Mouse (Mus musculus) lung, postnatal 0 days (tissue): ENCODE measurements around the gene Adi1. TPM values are rescaled to one million over a fixed set of nuclear protein-coding genes. Genes with fewer than 3 reads are reported as not detected.

Experiments
- ATAC-seq: fragments of 200-750 bp; cut with Nextera tagmentation; 2 replicates; pipeline ENCODE4 v1.8.0; 2017; ENCODE audit warnings: moderate library complexity
- DNase-seq: peaks from one replicate; pipeline ENCODE4 v3.0.0-alpha.2; 2016; ENCODE audit warnings: low spot score
- H3K27ac ChIP-seq: fragments of 300-500 bp; sonication (generic); 2 replicates; pipeline ENCODE4 v1.5.1; 2014; ENCODE audit warnings: antibody characterized with exemption, mild to moderate bottlenecking, low read length, mixed read lengths
- H3K27me3 ChIP-seq: fragments of 300-500 bp; sonication (generic); replicated peaks from 2 replicates; pipeline ENCODE4 v1.6.1; 2014; ENCODE audit warnings: low read length, mixed read lengths; ENCODE audit not compliant: insufficient read depth
- H3K36me3 ChIP-seq: fragments of 300-500 bp; sonication (generic); 2 replicates; pipeline ENCODE4 v1.6.1; 2014; ENCODE audit warnings: low read length, mixed read lengths; ENCODE audit not compliant: insufficient read depth
- H3K4me1 ChIP-seq: fragments of 300-500 bp; sonication (generic); 2 replicates; pipeline ENCODE4 v1.6.1; 2014; ENCODE audit warnings: antibody characterized with exemption, low read depth, low read length, mixed read lengths; ENCODE audit not compliant: insufficient read depth
- H3K4me2 ChIP-seq: fragments of 300-500 bp; sonication (generic); replicated peaks from 2 replicates; pipeline ENCODE4 v1.6.1; 2014; ENCODE audit warnings: low read depth, mild to moderate bottlenecking, low read length, moderate library complexity, mixed read lengths
- H3K4me3 ChIP-seq: fragments of 300-500 bp; sonication (generic); 2 replicates; pipeline ENCODE4 v1.5.1; 2014; ENCODE audit warnings: low read depth, low read length
- H3K9ac ChIP-seq: fragments of 300-500 bp; sonication (generic); replicated peaks from 2 replicates; pipeline ENCODE4 v1.6.1; 2014; ENCODE audit warnings: low read depth, mild to moderate bottlenecking
- H3K9me3 ChIP-seq: fragments of 300-500 bp; sonication (generic); 2 replicates; pipeline ENCODE4 v1.6.1; 2016; ENCODE audit warnings: low read length, mixed read lengths
- CTCF ChIP-seq: IDR thresholded peaks from 2 replicates; pipeline ENCODE4 v1.5.1; 2016; ENCODE audit warnings: antibody characterized with exemption, mild to moderate bottlenecking
- EP300 ChIP-seq: IDR thresholded peaks from 2 replicates; pipeline ENCODE4 v1.6.1; 2016; ENCODE audit warnings: antibody characterized with exemption, mild to moderate bottlenecking, control low read depth
- WGBS: fragments of 180-500 bp; shearing (Covaris S2); extraction: QIAGEN DNeasy Blood & Tissue Kit; methylation state at CpG from one replicate; pipeline ENCODE4 v1.1.7; 2014; 5-methylcytosine and 5-hydroxymethylcytosine counted together
- polyA plus RNA-seq: library from polyadenylated mRNA; unstranded; fragments of >200 nt; fragmentation: Nextera tagmentation; extraction: Ambion mirVana; gene quantifications from 2 replicates; pipeline ENCODE4 v1.2.1, GENCODE M21; 2015

Gene Adi1
- polyA plus RNA-seq, 1 experiment from 2014 or later: 54.5 TPM

- TF ChIP-seq CTCF: peak; percentile 93
- TF ChIP-seq EP300: no peak
- Histone ChIP-seq H3K9ac (no peak overlapping the region), H3K27ac (no peak overlapping the region), H3K9me3 (no peaks in the 10 kb centered on the region), H3K4me3 (no peak overlapping the region), H3K36me3 (peaks cover 5% of the 10 kb centered on the region; the same call in 1 of the 2 replicates), H3K4me1 (no peaks in the 10 kb centered on the region), H3K4me2 (no peak overlapping the region), H3K27me3 (no peaks in the 10 kb centered on the region)
- peak; percentile 57 for ATAC-seq
- WGBS: 12% methylated on average over 6 of the region's 6 CpGs
- DNase-seq: peak; percentile 68
Observed at GRCm38 (mm10) chr12:28699656-28700055, 24.6 kb downstream of the Adi1 start.

GRCm38 (mm10) chr12:28700101-28700511, 25.1 kb downstream of the Adi1 start:
- TF ChIP-seq CTCF (no peak), EP300 (no peak)
- Histone ChIP-seq H3K4me2 (no peak overlapping the region), H3K4me3 (no peak overlapping the region), H3K27me3 (no peaks in the 10 kb centered on the region), H3K27ac (no peak overlapping the region), H3K9me3 (no peaks in the 10 kb centered on the region), H3K9ac (no peak overlapping the region), H3K4me1 (no peaks in the 10 kb centered on the region), H3K36me3 (peaks cover 5% of the 10 kb centered on the region; the same call in 1 of the 2 replicates)
- no peak for DNase-seq
- 25% methylated on average over 2 of the region's 3 CpGs for WGBS
- no peak for ATAC-seq

- no peak for TF ChIP-seq CTCF
- TF ChIP-seq EP300: no peak
- Histone ChIP-seq H3K36me3 (peaks cover 5% of the 10 kb centered on the region; the same call in 1 of the 2 replicates), H3K4me3 (no peak overlapping the region), H3K4me1 (no peaks in the 10 kb centered on the region), H3K27me3 (no peaks in the 10 kb centered on the region), H3K9ac (no peak overlapping the region), H3K9me3 (no peaks in the 10 kb centered on the region), H3K27ac (no peak overlapping the region), H3K4me2 (no peak overlapping the region)
- 72% methylated on average over 19 of the region's 19 CpGs for WGBS
- DNase-seq (no peak), ATAC-seq (no peak)
Observed at GRCm38 (mm10) chr12:28700561-28701025, 25.6 kb downstream of the Adi1 start.

DNA sequence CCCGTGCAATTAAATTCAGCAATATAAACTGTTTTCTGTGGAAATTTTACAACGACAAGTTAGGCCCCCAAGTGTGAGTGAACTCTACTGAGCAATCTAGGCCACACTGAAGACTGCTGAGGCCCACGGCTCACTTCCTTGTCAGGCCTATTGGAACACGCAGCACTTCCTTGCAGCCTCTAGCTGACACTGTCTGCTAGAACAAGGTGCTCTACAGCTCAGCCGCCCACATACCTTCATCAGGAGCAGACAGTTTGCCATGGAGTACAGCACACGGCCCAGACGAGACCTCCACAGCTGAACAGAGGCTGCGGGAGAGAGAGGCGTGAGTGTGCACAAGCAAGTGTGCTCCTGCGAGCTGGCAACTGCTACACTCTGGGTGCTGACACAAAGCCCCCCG, 26.3 kb downstream of the Adi1 start:
- Histone ChIP-seq H3K9me3 (no peaks in the 10 kb centered on the region), H3K4me2 (no peak overlapping the region), H3K27me3 (no peaks in the 10 kb centered on the region), H3K4me1 (no peaks in the 10 kb centered on the region), H3K27ac (no peak overlapping the region), H3K36me3 (peaks cover 5% of the 10 kb centered on the region; the same call in 1 of the 2 replicates), H3K4me3 (no peak overlapping the region), H3K9ac (no peak overlapping the region)
- DNase-seq (no peak), ATAC-seq (no peak)
- TF ChIP-seq CTCF (no peak), EP300 (no peak)
- WGBS: 82% methylated on average over 11 of the region's 11 CpGs

DNA sequence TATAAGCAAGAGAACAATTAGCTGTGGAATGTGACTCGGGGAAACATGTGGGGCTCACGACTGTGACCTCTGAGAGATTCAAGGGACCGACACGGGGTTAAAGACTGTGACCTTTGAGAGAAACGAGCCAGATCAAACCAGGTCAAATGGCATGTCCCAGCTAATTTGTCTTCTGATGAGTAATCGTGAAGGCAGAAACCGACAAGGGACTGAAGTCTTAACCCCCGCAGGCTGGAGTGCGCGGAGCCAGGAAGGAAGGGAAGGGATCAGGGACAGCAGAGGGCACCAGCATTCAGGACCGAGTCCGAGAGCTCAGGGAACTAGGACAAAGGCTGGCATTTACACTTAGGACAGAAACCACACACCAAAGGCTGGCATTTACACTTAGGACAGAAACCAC, 29.4 kb downstream of the Adi1 start:
- ATAC-seq (no peak), DNase-seq (no peak)
- H3K27me3 ChIP-seq: no peaks in the 10 kb centered on the region
- TF ChIP-seq CTCF: peak; percentile 33
- TF ChIP-seq EP300: no peak
- no peaks in the 10 kb centered on the region for H3K9me3 ChIP-seq
- WGBS: 20% methylated on average over 12 of the region's 12 CpGs
- H3K4me2 ChIP-seq: no peak overlapping the region
- peaks cover 5% of the 10 kb centered on the region; the same call in 1 of the 2 replicates for H3K36me3 ChIP-seq
- no peak overlapping the region for H3K27ac ChIP-seq
- H3K4me3 ChIP-seq: no peak overlapping the region
- H3K9ac ChIP-seq: no peak overlapping the region
- no peaks in the 10 kb centered on the region for H3K4me1 ChIP-seq

- no peak overlapping the region for H3K4me3 ChIP-seq
- DNase-seq: no peak
- ATAC-seq: no peak
- H3K4me2 ChIP-seq: no peak overlapping the region
- no peaks in the 10 kb centered on the region for H3K27me3 ChIP-seq
- H3K36me3 ChIP-seq: peaks cover 8% of the 10 kb centered on the region
- no peak overlapping the region for H3K27ac ChIP-seq
- WGBS: 84% methylated on average over 6 of the region's 6 CpGs
- H3K9ac ChIP-seq: no peak overlapping the region
- TF ChIP-seq EP300 (no peak), CTCF (no peak)
- no peaks in the 10 kb centered on the region for H3K9me3 ChIP-seq
- no peaks in the 10 kb centered on the region for H3K4me1 ChIP-seq
Observed at GRCm38 (mm10) chr12:28705204-28705603, 30.2 kb downstream of the Adi1 start.

GRCm38 (mm10) chr12:28708154-28708553, 33.1 kb downstream of the Adi1 start:
- TF ChIP-seq EP300: no peak
- no peak for TF ChIP-seq CTCF
- Histone ChIP-seq H3K4me3 (no peak overlapping the region), H3K4me1 (no peaks in the 10 kb centered on the region), H3K27ac (no peak overlapping the region), H3K36me3 (peaks cover 17% of the 10 kb centered on the region), H3K9ac (no peak overlapping the region), H3K9me3 (no peaks in the 10 kb centered on the region), H3K27me3 (no peaks in the 10 kb centered on the region), H3K4me2 (no peak overlapping the region)
- WGBS: 81% methylated on average over 4 of the region's 4 CpGs
- ATAC-seq: no peak
- no peak for DNase-seq
